Mouse (Mus musculus) kidney, postnatal 0 days (tissue): ENCODE measurements around the gene Adgrf5. TPM values are rescaled to one million over a fixed set of nuclear protein-coding genes. Genes with fewer than 3 reads are reported as not detected.
A peak's percentile ranks its signal among the peaks of the same experiment; 100 is the strongest.

Experiments used
- ATAC-seq: fragments of 200-750 bp; cut with Nextera tagmentation; replicated peaks from 2 replicates; pipeline ENCODE4 v1.8.0; 2017; ENCODE audit warnings: low read depth, moderate number of reproducible peaks, moderate TSS enrichment, moderate library complexity; ENCODE audit not compliant: low FRiP score
- DNase-seq: peaks from one replicate; pipeline ENCODE4 v3.0.0-alpha.2; 2016; ENCODE audit warnings: low spot score
- H3K27ac ChIP-seq: fragments of 300-500 bp; sonication (generic); 2 replicates; pipeline ENCODE4 v1.5.1; 2014; ENCODE audit warnings: mild to moderate bottlenecking
- H3K27me3 ChIP-seq: fragments of 300-500 bp; sonication (generic); 2 replicates; pipeline ENCODE4 v1.6.1; 2014; ENCODE audit warnings: low read length, mixed read lengths; ENCODE audit not compliant: insufficient read depth
- H3K36me3 ChIP-seq: fragments of 300-500 bp; sonication (generic); 2 replicates; pipeline ENCODE4 v1.6.1; 2014; ENCODE audit warnings: low read length, mixed read lengths; ENCODE audit not compliant: insufficient read depth
- H3K4me1 ChIP-seq: fragments of 300-500 bp; sonication (generic); replicated peaks from 2 replicates; pipeline ENCODE4 v1.6.1; 2014; ENCODE audit warnings: antibody characterized with exemption, low read length, mixed read lengths; ENCODE audit not compliant: insufficient read depth
- H3K4me2 ChIP-seq: fragments of 300-500 bp; sonication (generic); 2 replicates; pipeline ENCODE4 v1.6.1; 2014; ENCODE audit warnings: mild to moderate bottlenecking, low read length, moderate library complexity, mixed read lengths
- H3K4me3 ChIP-seq: fragments of 300-500 bp; sonication (generic); replicated peaks from 2 replicates; pipeline ENCODE4 v1.5.1; 2014; ENCODE audit warnings: low read depth, low read length
- H3K9ac ChIP-seq: fragments of 300-500 bp; sonication (generic); 2 replicates; pipeline ENCODE4 v1.6.1; 2014; ENCODE audit warnings: low read depth, low read length
- H3K9me3 ChIP-seq: fragments of 300-500 bp; sonication (generic); replicated peaks from 2 replicates; pipeline ENCODE4 v1.6.1; 2016; ENCODE audit warnings: low read length, inconsistent platforms, mixed read lengths
- CTCF ChIP-seq: IDR thresholded peaks from 2 replicates; pipeline ENCODE4 v1.5.1; 2016; ENCODE audit warnings: antibody characterized with exemption, low read depth, mild to moderate bottlenecking, moderate library complexity
- WGBS: fragments of 180-500 bp; shearing (Covaris S2); extraction: QIAGEN DNeasy Blood & Tissue Kit; methylation state at CpG from one replicate; pipeline ENCODE4 v1.1.7; 2014; 5-methylcytosine and 5-hydroxymethylcytosine counted together
- polyA plus RNA-seq: library from polyadenylated mRNA; unstranded; fragments of >200 nt; fragmentation: Nextera tagmentation; extraction: Ambion mirVana; gene quantifications from 2 replicates; pipeline ENCODE4 v1.2.1, GENCODE M21; 2015

Adgrf5 gene
- polyA plus RNA-seq, 1 experiment from 2014 or later: 15.4 TPM

- Histone ChIP-seq H3K9me3 (no peaks in the 10 kb centered on the region), H3K4me1 (no peaks in the 10 kb centered on the region), H3K4me2 (peak overlapping the region; percentile 23), H3K36me3 (no peaks in the 10 kb centered on the region), H3K27me3 (no peaks in the 10 kb centered on the region), H3K27ac (no peak overlapping the region), H3K9ac (no peak overlapping the region), H3K4me3 (no peak overlapping the region)
- peak; percentile 99 for TF ChIP-seq CTCF
- DNase-seq (peak; percentile 98), ATAC-seq (peak; percentile 91)
- WGBS: 24% methylated on average over 19 of the region's 19 CpGs
These were observed 100.3 kb downstream of the Adgrf5 start for GRCm38 (mm10) chr17:43460245-43461181.

GRCm38 (mm10) chr17:43470039-43470438, 109.8 kb downstream of the Adgrf5 start:
- Histone ChIP-seq H3K4me3 (no peak overlapping the region), H3K27me3 (no peaks in the 10 kb centered on the region), H3K36me3 (no peaks in the 10 kb centered on the region), H3K9ac (no peak overlapping the region), H3K9me3 (no peaks in the 10 kb centered on the region), H3K4me1 (no peaks in the 10 kb centered on the region), H3K27ac (no peak overlapping the region), H3K4me2 (no peak overlapping the region)
- DNase-seq: peak; percentile 11
- TF ChIP-seq CTCF: no peak
- ATAC-seq: no peak
- WGBS: 51% methylated on average over 3 of the region's 3 CpGs

GRCm38 (mm10) chr17:43472558-43472957, 112.3 kb downstream of the Adgrf5 start:
- Histone ChIP-seq H3K4me2 (no peak overlapping the region), H3K27ac (no peak overlapping the region), H3K4me3 (no peak overlapping the region), H3K4me1 (no peaks in the 10 kb centered on the region), H3K9ac (no peak overlapping the region), H3K9me3 (no peaks in the 10 kb centered on the region), H3K36me3 (no peaks in the 10 kb centered on the region), H3K27me3 (no peaks in the 10 kb centered on the region)
- DNase-seq: no peak
- no peak for TF ChIP-seq CTCF
- WGBS: 92% methylated on average over 4 of the region's 4 CpGs
- no peak for ATAC-seq

GRCm38 (mm10) chr17:43474775-43475174, 114.5 kb downstream of the Adgrf5 start:
- no peak overlapping the region for H3K27ac ChIP-seq
- H3K9me3 ChIP-seq: no peaks in the 10 kb centered on the region
- H3K36me3 ChIP-seq: no peaks in the 10 kb centered on the region
- no peaks in the 10 kb centered on the region for H3K4me1 ChIP-seq
- WGBS: 80% methylated on average over 16 of the region's 16 CpGs
- no peak for ATAC-seq
- no peak for TF ChIP-seq CTCF
- no peak overlapping the region for H3K9ac ChIP-seq
- no peaks in the 10 kb centered on the region for H3K27me3 ChIP-seq
- H3K4me3 ChIP-seq: no peak overlapping the region
- H3K4me2 ChIP-seq: no peak overlapping the region
- no peak for DNase-seq

GRCm38 (mm10) chr17:43477621-43478020, 117.4 kb downstream of the Adgrf5 start:
- Histone ChIP-seq H3K9me3 (no peaks in the 10 kb centered on the region), H3K36me3 (no peaks in the 10 kb centered on the region), H3K9ac (no peak overlapping the region), H3K4me1 (no peaks in the 10 kb centered on the region), H3K4me3 (no peak overlapping the region), H3K27ac (no peak overlapping the region), H3K4me2 (no peak overlapping the region), H3K27me3 (no peaks in the 10 kb centered on the region)
- ATAC-seq (no peak), DNase-seq (no peak)
- TF ChIP-seq CTCF: no peak

GRCm38 (mm10) chr17:43485982-43486381, 125.7 kb downstream of the Adgrf5 start:
- no peak for TF ChIP-seq CTCF
- Histone ChIP-seq H3K4me2 (no peak overlapping the region), H3K4me1 (no peaks in the 10 kb centered on the region), H3K27ac (no peak overlapping the region), H3K27me3 (no peaks in the 10 kb centered on the region), H3K9me3 (no peaks in the 10 kb centered on the region), H3K4me3 (no peak overlapping the region), H3K36me3 (no peaks in the 10 kb centered on the region), H3K9ac (no peak overlapping the region)
- ATAC-seq: no peak
- WGBS: 63% methylated on average over 3 of the region's 3 CpGs
- no peak for DNase-seq
